Mouse (Mus musculus) forebrain, embryonic 12.5 days (tissue): ENCODE measurements around the gene Foxa3. TPM values are rescaled to one million over a fixed set of nuclear protein-coding genes. Genes with fewer than 3 reads are reported as not detected.

Source experiments
- polyA plus RNA-seq: library from polyadenylated mRNA; unstranded; fragments of >200 nt; fragmentation: Nextera tagmentation; extraction: Ambion mirVana; gene quantifications from 2 replicates; pipeline ENCODE4 v1.2.1, GENCODE M21; 2016

Foxa3 gene
- polyA plus RNA-seq, 1 experiment from 2014 or later = not detected

Other genes with a start within 250 kb of the Foxa3 start
- not detected in 2 replicates for gene Psg19, start 225.0 kb downstream of the Foxa3 start, polyA plus RNA-seq
- 0.12 TPM in 1 of 2 replicates, not detected in the other for gene Psg17, start 201.9 kb downstream of the Foxa3 start, polyA plus RNA-seq
- 0.09 and 0.18 TPM in 2 replicates for gene Mill2, start 183.6 kb downstream of the Foxa3 start, polyA plus RNA-seq
- 1.8 and 3.1 TPM in 2 replicates for gene Pglyrp1, start 152.2 kb downstream of the Foxa3 start, polyA plus RNA-seq
- 39.7 and 41.0 TPM in 2 replicates for gene Ccdc61, start 113.1 kb downstream of the Foxa3 start, polyA plus RNA-seq
- gene Nova2, start 97.7 kb downstream of the Foxa3 start, polyA plus RNA-seq = 10.8 and 11.3 TPM in 2 replicates
- gene Nanos2, start 36.1 kb downstream of the Foxa3 start, polyA plus RNA-seq = 0.24 and 0.28 TPM in 2 replicates
- gene Mypop, start 32.3 kb downstream of the Foxa3 start, polyA plus RNA-seq = 3.3 and 4.6 TPM in 2 replicates
- 36.2 and 39.8 TPM in 2 replicates for gene Irf2bp1, start 19.5 kb downstream of the Foxa3 start, polyA plus RNA-seq
- gene Sympk, start 839 bp upstream of the Foxa3 start, polyA plus RNA-seq = 50.6 and 53.2 TPM in 2 replicates
- gene Rsph6a, start 31.2 kb upstream of the Foxa3 start, polyA plus RNA-seq = not detected in 2 replicates
- 18.2 and 19.0 TPM in 2 replicates for gene Dmwd, start 52.7 kb upstream of the Foxa3 start, polyA plus RNA-seq
- gene Dmpk, start 60.3 kb upstream of the Foxa3 start, polyA plus RNA-seq = 10.6 and 12.3 TPM in 2 replicates
- gene Six5, start 71.1 kb upstream of the Foxa3 start, polyA plus RNA-seq = 5.8 and 7.3 TPM in 2 replicates
- 1.1 and 1.8 TPM in 2 replicates for gene Gm4969, start 94.8 kb upstream of the Foxa3 start, polyA plus RNA-seq
- 18.4 and 23.1 TPM in 2 replicates for gene Fbxo46, start 96.3 kb upstream of the Foxa3 start, polyA plus RNA-seq
- gene Qpctl, start 125.8 kb upstream of the Foxa3 start, polyA plus RNA-seq = 14.4 and 14.7 TPM in 2 replicates
- gene Snrpd2, start 126.2 kb upstream of the Foxa3 start, polyA plus RNA-seq = 148 and 153 TPM in 2 replicates
- gene Gipr, start 142.6 kb upstream of the Foxa3 start, polyA plus RNA-seq = 1.1 and 1.3 TPM in 2 replicates
- gene Eml2, start 152.9 kb upstream of the Foxa3 start, polyA plus RNA-seq = 5.8 and 6.5 TPM in 2 replicates
- 1.6 and 1.7 TPM in 2 replicates for gene Gpr4, start 189.0 kb upstream of the Foxa3 start, polyA plus RNA-seq
- gene Opa3, start 204.8 kb upstream of the Foxa3 start, polyA plus RNA-seq = 45.5 and 48.3 TPM in 2 replicates
- gene Vasp, start 248.3 kb upstream of the Foxa3 start, polyA plus RNA-seq = 42.4 and 43.0 TPM in 2 replicates